Mouse (Mus musculus) kidney, adult 8-10 months (tissue): ENCODE measurements around the gene Tmod4.

Experiments used
- DNase-seq, 2 experiments: peaks; one replicate each; pipeline ENCODE4 v3.0.0; 2022

The Tmod4 gene

GRCm38 (mm10) chr3:95174011-95174592, 49.8 kb downstream of the Tmod4 start:
- peak; percentile 76 to 90 for DNase-seq

- DNase-seq: no peak
Observed at GRCm38 (mm10) chr3:95176500-95176899, 52.2 kb downstream of the Tmod4 start.

GRCm38 (mm10) chr3:95177583-95177982, 53.3 kb downstream of the Tmod4 start:
- DNase-seq: no peak
